Comparison of ENCODE assay signal across 28 mouse cellular contexts in the genomic region with DNA sequence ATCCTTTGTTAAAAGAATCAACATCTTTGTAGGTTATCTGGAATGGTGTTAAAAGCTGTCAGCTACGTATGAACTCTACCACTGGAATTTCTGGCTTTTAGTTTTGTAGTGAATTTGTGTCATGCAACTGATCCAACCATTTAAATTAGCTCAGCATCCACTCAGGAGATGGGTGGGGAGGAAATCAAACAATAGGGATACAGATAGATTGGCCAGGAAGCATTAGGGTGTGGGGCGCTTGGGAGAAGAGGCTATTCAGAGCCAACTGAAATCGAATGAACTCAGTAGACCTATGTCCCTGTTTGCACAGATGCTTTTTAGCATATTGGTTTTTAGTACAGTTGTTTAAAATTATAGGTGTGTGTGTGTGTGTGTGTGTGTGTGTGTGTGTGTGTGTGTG. TPM values are rescaled to one million over a fixed set of nuclear protein-coding genes. Genes with fewer than 3 reads are reported as not detected.
DNase-seq lines count a peak whose midpoint lies in the region; ATAC-seq lines count a peak whose summit lies in the region.
"Had no signal": no experiment of that assay in that cellular context is flagged by ENCODE, and none has a peak within 500 bp of the region (broad histone marks: within the 10 kb centered on the region; RNA-seq: fewer than 3 reads in every experiment).

No protein-coding gene starts in this region.

- no peak for ATAC-seq in kidney, embryonic 14.5 days (ENCODE audit: low FRiP score, low TSS enrichment)
- ATAC-seq: activated CD4-positive, CD25-positive, alpha-beta regulatory T cell, adult 4 months; forebrain, postnatal 0 days; hindbrain, postnatal 0 days; intestine, embryonic 15.5 days; midbrain, embryonic 16.5 days had no signal

- peak; percentile 66 for DNase-seq in heart, adult 8-10 months (ENCODE audit: low spot score)
- no peak for DNase-seq in heart, postnatal 14 days
- peak; percentile 7 to 34 for DNase-seq in kidney, adult 8-10 months
- peak; percentile 31 for DNase-seq in lung, postnatal 10 days
- DNase-seq in lung, postnatal 4 days = no peak
- peak; percentile 55 for DNase-seq in lung, postnatal 36 days
- no peak for DNase-seq in Muller cell, postnatal 12 days (ENCODE audit: inconsistent ontology term)
- DNase-seq: adrenal gland, adult 2 months; B cell, adult 2 months; cerebellum, adult 8-10 months; cerebellum, postnatal 25 days; forebrain, postnatal 0 days; gastrocnemius, postnatal 14 days; liver; lung, embryonic 14.5 days; right cerebral cortex, postnatal 25 days; thymus, postnatal 14 days had no signal

- intact Hi-C loops in heart, postnatal 14 days (cut with DNase I) = no loop called here

- H3K4me3 ChIP-seq in kidney, embryonic 14.5 days (ENCODE audit: low read length) = no peak overlapping the region
- H3K4me3 ChIP-seq: embryonic facial prominence, embryonic 10.5 days; embryonic facial prominence, embryonic 15.5 days; forebrain, embryonic 12.5 days; hindbrain, embryonic 12.5 days; intestine, embryonic 15.5 days had no signal

- no peaks in the 10 kb centered on the region for H3K4me1 ChIP-seq in kidney, embryonic 14.5 days (ENCODE audit: control insufficient read depth, insufficient read depth, low read length)
- H3K4me1 ChIP-seq: embryonic facial prominence, embryonic 10.5 days; embryonic facial prominence, embryonic 15.5 days; forebrain, embryonic 12.5 days; hindbrain, embryonic 12.5 days; intestine, embryonic 15.5 days had no signal

- no peaks in the 10 kb centered on the region for H3K9me3 ChIP-seq in kidney, embryonic 14.5 days (ENCODE audit: control insufficient read depth, low read length)
- H3K9me3 ChIP-seq: embryonic facial prominence, embryonic 10.5 days; embryonic facial prominence, embryonic 15.5 days; forebrain, embryonic 12.5 days; hindbrain, embryonic 12.5 days; intestine, embryonic 15.5 days had no signal

- H3K27ac ChIP-seq in kidney, embryonic 14.5 days (ENCODE audit: low read depth, low read length) = no peak overlapping the region
- H3K27ac ChIP-seq: embryonic facial prominence, embryonic 10.5 days; embryonic facial prominence, embryonic 15.5 days; forebrain, embryonic 12.5 days; hindbrain, embryonic 12.5 days; hindbrain, postnatal 0 days; intestine, embryonic 15.5 days; liver, embryonic 14.5 days had no signal

- H3K9ac ChIP-seq in kidney, embryonic 14.5 days (ENCODE audit: low read depth, low read length) = no peak overlapping the region
- H3K9ac ChIP-seq: embryonic facial prominence, embryonic 15.5 days; forebrain, embryonic 12.5 days; forebrain, postnatal 0 days; hindbrain, embryonic 12.5 days; intestine, embryonic 15.5 days; liver, embryonic 14.5 days; lung, embryonic 14.5 days had no signal

- no peaks in the 10 kb centered on the region for H3K27me3 ChIP-seq in kidney, embryonic 14.5 days (ENCODE audit: control insufficient read depth, insufficient read depth, low read length)
- H3K27me3 ChIP-seq: embryonic facial prominence, embryonic 15.5 days; forebrain, embryonic 12.5 days; hindbrain, embryonic 12.5 days; intestine, embryonic 15.5 days had no signal

- H3K36me3 ChIP-seq in kidney, embryonic 14.5 days (ENCODE audit: control insufficient read depth, insufficient read depth, low read length) = 0 out of 2 replicates have a peak, but pooled peaks cover 3% of the 10 kb centered on the region
- H3K36me3 ChIP-seq: embryonic facial prominence, embryonic 10.5 days; forebrain, embryonic 12.5 days; hindbrain, embryonic 12.5 days; intestine, embryonic 15.5 days had no signal

- WGBS in kidney, embryonic 14.5 days = 84% methylated on average over 3 of the region's 3 CpGs

- H3K4me2 ChIP-seq in kidney, embryonic 14.5 days (replicated peaks; ENCODE audit: low read depth, low read length) = no peak overlapping the region
- H3K4me2 ChIP-seq: embryonic facial prominence, embryonic 15.5 days; forebrain, embryonic 12.5 days; hindbrain, embryonic 12.5 days; intestine, embryonic 15.5 days; lung, embryonic 14.5 days; midbrain, embryonic 11.5 days had no signal

RNA-seq across cellular contexts. Expression of a gene that starts 56.6 kb away (rescaled TPM):
- total RNA-seq in heart, adult 8-10 months (2022) = 10 to 100 TPM; 14.4 to 17.5 (median 15.6) TPM
- total RNA-seq in heart, postnatal 14 days (2021) = 10 to 100 TPM; 17.7 to 22.0 TPM
- polyA plus RNA-seq in kidney, embryonic 14.5 days (2014; fragmentation: Nextera tagmentation; extraction: Ambion mirVana) = 7.2 and 7.4 TPM in 2 replicates

Comparison
In these comparisons a context has a peak if more than half of its experiments do, and no peak if none do; other contexts are left out.
1. DNase-seq: peak in heart, adult 8-10 months (single experiment), kidney, adult 8-10 months (2 of 2), lung, postnatal 10 days (single experiment) and lung, postnatal 36 days (single experiment); none in heart, postnatal 14 days (0 of 2), lung, postnatal 4 days (0 of 2) and Muller cell, postnatal 12 days (single experiment).